Mouse (Mus musculus) ES-E14 (cell line): ENCODE measurements around the gene Stat4. TPM values are rescaled to one million over a fixed set of nuclear protein-coding genes. Genes with fewer than 3 reads are reported as not detected.

Source experiments
- DNase-seq: peaks from one replicate; pipeline ENCODE4 v3.0.0-alpha.2; 2013; ENCODE audit warnings: low read depth, low spot score
- H3K27ac ChIP-seq: 2 replicates; pipeline ENCODE4 v1.5.1; 2012; ENCODE audit warnings: low read depth, mild to moderate bottlenecking, low read length, moderate library complexity, mixed read lengths; ENCODE audit not compliant: poor library complexity, insufficient read depth, severe bottlenecking
- H3K36me3 ChIP-seq: 2 replicates; pipeline ENCODE4 v1.6.1; 2012; ENCODE audit warnings: mild to moderate bottlenecking, low read length, moderate library complexity, mixed read lengths; ENCODE audit not compliant: control insufficient read depth, poor library complexity, insufficient read depth, severe bottlenecking
- H3K4me1 ChIP-seq, 2 experiments: fragments of 150-350 bp in 1 of 2; sonication (generic) in 1 of 2; 2 replicates each; pipeline ENCODE4 v1.6.1; 2012; ENCODE audit warnings: low read length in 2 of 2, mild to moderate bottlenecking in 1 of 2, mixed read lengths in 1 of 2; ENCODE audit not compliant: control insufficient read depth in 2 of 2, insufficient read depth in 2 of 2, poor library complexity in 1 of 2
- H3K4me3 ChIP-seq, 2 experiments: fragments of 150-350 bp in 1 of 2; sonication (generic) in 1 of 2; 2 replicates each; pipeline ENCODE4 v1.5.1; 2012; ENCODE audit warnings: low read length in 2 of 2, low read depth in 1 of 2, mild to moderate bottlenecking in 1 of 2, mixed read lengths in 1 of 2; ENCODE audit not compliant: insufficient read depth in 1 of 2, poor library complexity in 1 of 2, severe bottlenecking in 1 of 2
- H3K9ac ChIP-seq: 2 replicates; pipeline ENCODE4 v1.6.1; 2012; ENCODE audit warnings: low read depth, mild to moderate bottlenecking, low read length, mixed read lengths; ENCODE audit not compliant: poor library complexity, insufficient read depth, severe bottlenecking
- H3K9me3 ChIP-seq: fragments of 150-350 bp; sonication (generic); 2 replicates; pipeline ENCODE4 v1.6.1; 2012; ENCODE audit warnings: low read depth, mild to moderate bottlenecking, low read length; ENCODE audit not compliant: control insufficient read depth, insufficient read depth
- CHD2 ChIP-seq: IDR thresholded peaks from 2 replicates; pipeline ENCODE4 v1.6.1; 2014; ENCODE audit warnings: mild to moderate bottlenecking, low read depth, low read length, inconsistent platforms
- HCFC1 ChIP-seq: IDR thresholded peaks from 2 replicates; pipeline ENCODE4 v1.6.1; 2012; ENCODE audit warnings: low read length, inconsistent platforms, borderline replicate concordance; ENCODE audit not compliant: insufficient read depth
- MAFK ChIP-seq: IDR thresholded peaks from 2 replicates; pipeline ENCODE4 v1.6.1; 2014; ENCODE audit warnings: mild to moderate bottlenecking, low read depth, low read length, inconsistent platforms; ENCODE audit not compliant: insufficient read depth
- ZC3H11A ChIP-seq: IDR thresholded peaks from 2 replicates; pipeline ENCODE4 v1.6.1; 2012; ENCODE audit warnings: low read depth, mild to moderate bottlenecking, inconsistent platforms, low read length, borderline replicate concordance
- ZNF384 ChIP-seq: IDR thresholded peaks from 2 replicates; pipeline ENCODE4 v1.6.1; 2012; ENCODE audit warnings: low read depth, low read length, inconsistent platforms
- in situ Hi-C, 2 experiments: fragments of 600-800 bp; cut with MboI; formaldehyde crosslinking; loops; one replicate each; pipeline ENCODE4 v1.15.1; 2025; ENCODE audit warnings: low sequenced_read_pairs in 2 of 2, inconsistent platforms in 1 of 2; ENCODE audit not compliant: unreplicated experiment in 2 of 2
- total RNA-seq: library from RNA; depleted of rRNA; stranded (reverse); fragments of 300-350 nt; gene quantifications from 2 replicates; pipeline ENCODE4 v1.2.3, GENCODE M21; 2012

Stat4 gene
- total RNA-seq, 1 experiment: 3.8 TPM

DNA sequence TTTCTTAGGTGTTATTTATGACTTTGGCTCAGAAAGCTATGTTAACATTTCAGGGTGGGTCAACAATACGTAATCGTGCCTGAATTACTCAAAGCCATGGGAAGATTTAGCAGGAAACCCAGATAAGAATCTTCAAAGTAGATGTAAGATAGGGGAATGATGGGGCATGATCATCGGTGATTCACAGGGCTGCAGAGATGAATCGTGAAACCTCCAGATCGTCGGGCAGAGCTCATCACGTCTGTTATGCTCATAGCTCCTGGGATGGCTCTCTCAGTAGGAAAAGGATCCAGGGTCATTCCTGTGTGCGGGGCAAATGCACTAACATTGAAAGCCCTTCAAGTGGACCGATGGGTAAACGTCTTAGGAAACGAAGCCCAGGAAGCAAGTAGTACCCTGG lies 120.3 kb downstream of the Stat4 start:
- H3K4me1 ChIP-seq: no peaks in the 10 kb centered on the region
- no peak for TF ChIP-seq ZNF384
- TF ChIP-seq ZC3H11A: no peak
- TF ChIP-seq CHD2: no peak
- TF ChIP-seq HCFC1: no peak
- no peak for TF ChIP-seq MAFK
- no peak overlapping the region for H3K27ac ChIP-seq
- H3K4me3 ChIP-seq: no peak overlapping the region
- H3K9me3 ChIP-seq: no peaks in the 10 kb centered on the region
- H3K36me3 ChIP-seq: no peaks in the 10 kb centered on the region
- no peak for DNase-seq
- H3K9ac ChIP-seq: no peak overlapping the region
- in situ Hi-C loops: no loop called here

DNA sequence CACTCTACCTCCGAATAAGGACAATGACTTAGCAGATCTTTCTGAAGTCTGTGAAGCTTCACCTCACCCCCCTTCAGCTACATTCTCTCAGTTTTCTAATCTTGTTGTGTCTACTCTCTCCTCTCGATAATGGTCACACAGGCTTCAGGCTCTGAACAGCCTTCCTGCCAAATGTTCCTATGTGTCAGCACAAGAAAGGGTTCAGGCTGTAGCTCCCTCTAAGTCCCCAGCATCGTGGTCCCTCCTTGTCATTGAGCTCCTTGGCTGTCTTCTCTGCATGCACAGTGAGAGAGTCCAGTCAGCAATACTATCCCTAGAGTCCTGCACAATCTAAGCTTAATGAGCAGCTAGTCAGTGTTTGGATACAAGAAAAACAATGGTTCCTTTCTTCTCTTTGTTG lies 124.3 kb downstream of the Stat4 start:
- TF ChIP-seq CHD2 (no peak), MAFK (no peak), ZNF384 (no peak), ZC3H11A (no peak), HCFC1 (no peak)
- H3K9me3 ChIP-seq: no peaks in the 10 kb centered on the region
- H3K4me1 ChIP-seq: no peaks in the 10 kb centered on the region; a peak in 1 of 4 replicates
- H3K9ac ChIP-seq: no peak overlapping the region
- H3K27ac ChIP-seq: no peak overlapping the region
- DNase-seq: no peak
- in situ Hi-C loops: no loop called here
- no peaks in the 10 kb centered on the region for H3K36me3 ChIP-seq
- H3K4me3 ChIP-seq: no peak overlapping the region

DNA sequence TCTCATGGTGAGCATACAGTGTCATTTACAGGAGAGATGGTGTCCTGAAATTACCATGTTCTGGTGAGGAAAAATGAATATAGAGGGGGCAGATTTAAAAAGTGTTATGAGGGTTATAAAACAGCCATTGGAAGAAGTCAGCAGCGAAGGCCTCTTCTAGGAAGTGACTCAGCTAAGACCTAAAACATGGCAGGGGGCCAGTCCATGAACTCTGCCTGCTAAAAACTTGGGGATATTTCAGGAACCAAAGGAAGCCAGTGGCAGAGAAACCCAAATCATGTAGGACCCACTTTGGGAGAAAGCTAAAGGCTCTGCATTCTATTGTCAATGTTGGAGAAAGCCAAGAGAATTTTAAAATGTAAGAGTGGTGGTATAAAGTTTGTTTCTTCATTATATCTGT lies 125.4 kb downstream of the Stat4 start:
- in situ Hi-C loops: no loop called here
- Histone ChIP-seq H3K9me3 (no peaks in the 10 kb centered on the region), H3K9ac (no peak overlapping the region), H3K36me3 (no peaks in the 10 kb centered on the region), H3K4me3 (no peak overlapping the region), H3K27ac (no peak overlapping the region), H3K4me1 (no peaks in the 10 kb centered on the region; a peak in 1 of 4 replicates)
- no peak for DNase-seq
- TF ChIP-seq CHD2 (no peak), ZC3H11A (no peak), HCFC1 (no peak), MAFK (no peak), ZNF384 (no peak)

DNA sequence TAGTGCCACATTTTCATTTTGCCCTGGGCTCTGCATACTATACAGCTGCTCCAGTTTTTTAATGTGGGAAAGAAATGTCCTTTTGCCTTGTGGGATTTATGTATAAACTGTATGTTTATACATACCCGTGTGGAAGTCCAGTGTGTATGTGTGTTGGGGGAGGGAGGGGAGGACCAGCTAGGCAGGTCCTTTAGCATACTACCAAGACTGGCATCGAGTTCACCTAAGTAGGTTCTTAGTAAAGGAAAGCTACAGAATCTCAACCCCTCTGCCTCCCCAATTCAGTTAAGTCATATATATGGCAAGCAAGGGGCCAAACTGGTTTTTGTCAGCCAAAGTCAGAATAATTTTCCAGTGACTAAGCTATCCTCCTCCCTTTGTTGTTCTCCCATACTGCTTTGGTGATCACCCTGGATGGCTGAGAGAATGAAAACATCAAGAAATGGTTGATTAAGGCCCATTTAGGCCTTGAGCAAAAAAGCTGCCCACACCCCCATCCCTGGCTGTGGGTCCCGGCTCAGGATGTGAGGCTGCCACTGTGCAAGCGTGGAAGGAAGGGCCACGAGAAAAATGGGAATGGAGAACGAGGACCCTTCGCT lies 126.2 kb downstream of the Stat4 start:
- Histone ChIP-seq H3K9me3 (no peaks in the 10 kb centered on the region), H3K36me3 (no peaks in the 10 kb centered on the region), H3K9ac (peak overlapping the region; percentile 72; the same call in 1 of the 2 replicates), H3K4me3 (peak overlapping the region; percentile 56 to 61), H3K4me1 (no peaks in the 10 kb centered on the region; a peak in 1 of 4 replicates), H3K27ac (no peak overlapping the region)
- no peak for TF ChIP-seq MAFK
- no peak for DNase-seq
- in situ Hi-C loops: no loop called here

DNA sequence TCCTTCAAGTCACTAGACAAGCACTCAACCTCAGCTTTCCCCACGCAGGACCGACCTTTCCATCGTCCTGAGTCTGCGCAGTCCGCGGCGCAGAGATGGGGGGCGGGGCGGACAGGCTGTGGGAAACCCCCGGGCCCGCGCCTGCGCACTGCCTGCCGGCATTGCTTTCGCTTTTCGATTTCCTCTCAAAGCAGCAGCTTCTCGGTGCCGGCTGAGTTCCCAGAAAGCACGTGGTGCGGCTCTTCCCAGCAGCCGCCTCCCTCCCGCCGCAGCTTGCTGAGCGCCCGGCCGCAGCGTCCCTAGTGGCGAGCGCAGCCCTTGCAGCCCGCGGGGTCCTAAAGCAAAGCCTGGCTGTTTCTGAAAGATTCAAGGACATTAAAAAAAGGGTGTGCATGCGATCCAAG lies 126.7 kb downstream of the Stat4 start:
- Histone ChIP-seq H3K4me1 (peaks cover 0 to 4% of the 10 kb centered on the region in 2 experiments; a peak in 1 of 4 replicates), H3K27ac (no peak overlapping the region), H3K9ac (peak overlapping the region; percentile 72; the same call in 1 of the 2 replicates), H3K4me3 (peak overlapping the region; percentile 56 to 61), H3K36me3 (no peaks in the 10 kb centered on the region), H3K9me3 (no peaks in the 10 kb centered on the region)
- in situ Hi-C loops: no loop called here
- DNase-seq: peak; percentile 82
- no peak for TF ChIP-seq ZNF384
- TF ChIP-seq ZC3H11A: no peak
- no peak for TF ChIP-seq MAFK
- TF ChIP-seq CHD2: 0 out of 2 replicates have a peak, but pooled peaks have one; percentile 46
- TF ChIP-seq HCFC1: peak; percentile 70; the same call in 1 of the 2 replicates
